Mouse (Mus musculus) embryo, embryonic 10 days (tissue): ENCODE measurements around the gene Syngap1.

ENCODE experiments used
- DNase-seq: peaks from one replicate; pipeline ENCODE4 v3.0.0-alpha.2; 2015; ENCODE audit warnings: low spot score

The Syngap1 gene

DNA sequence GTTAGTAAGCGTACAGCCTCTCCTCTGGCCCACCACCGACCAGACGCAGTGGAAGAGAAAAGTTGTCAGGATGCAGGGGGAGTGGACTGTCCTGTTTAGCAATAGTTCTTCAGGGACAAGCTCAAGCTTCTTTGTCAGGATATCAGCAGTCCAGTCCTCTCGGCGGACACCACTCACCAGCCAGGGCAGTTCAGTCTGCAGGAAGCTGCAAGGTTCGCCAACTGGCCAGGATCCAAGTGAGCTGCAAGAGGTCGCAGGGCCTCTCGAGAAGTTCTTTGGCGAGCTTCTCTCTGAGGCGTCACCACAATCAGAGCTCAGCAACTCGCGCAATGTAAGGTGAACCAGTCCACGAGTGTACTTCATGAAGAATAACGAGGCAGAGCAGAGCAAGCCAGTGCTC lies 53.4 kb downstream of the Syngap1 start:
- no peak for DNase-seq

DNA sequence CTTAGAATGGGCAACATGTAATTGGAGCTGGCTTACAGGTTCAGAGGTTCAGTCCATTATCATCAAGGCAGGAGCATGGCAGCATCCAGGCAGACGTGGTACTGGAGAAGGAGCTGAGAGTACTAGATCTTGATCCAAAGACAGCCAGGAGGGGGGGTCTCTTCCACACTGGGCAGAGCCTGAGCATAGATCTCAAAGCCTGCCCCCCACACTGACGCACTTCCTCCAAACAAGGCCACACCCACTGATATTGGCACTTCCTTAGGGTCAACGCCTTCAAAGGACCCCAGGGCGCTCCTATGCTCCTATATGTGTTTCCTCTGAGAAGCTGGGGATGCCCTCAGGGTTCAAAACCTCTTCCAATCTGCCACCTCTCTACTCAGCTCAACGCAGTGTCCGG lies 54.0 kb downstream of the Syngap1 start:
- DNase-seq = no peak

DNA sequence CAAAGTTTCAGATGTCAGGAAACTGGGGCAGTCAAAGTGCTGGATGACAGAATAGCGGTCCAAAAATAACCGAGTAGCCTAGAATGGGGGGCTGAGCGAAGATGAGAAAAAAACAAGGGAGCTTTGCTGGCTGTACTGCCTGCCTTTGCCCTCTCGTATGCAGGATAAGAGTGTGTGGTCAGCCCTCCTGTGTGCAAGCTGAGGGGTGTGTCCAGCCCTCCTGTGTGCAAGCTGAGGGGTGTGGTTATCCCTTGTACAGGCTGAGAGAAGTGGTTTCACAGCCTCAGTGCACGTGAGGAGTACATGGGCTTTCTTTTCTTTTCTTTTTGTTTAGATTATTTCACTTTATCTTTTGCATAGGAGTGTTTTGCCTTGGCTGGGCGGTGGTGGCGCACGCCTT lies 54.5 kb downstream of the Syngap1 start:
- no peak for DNase-seq

DNA sequence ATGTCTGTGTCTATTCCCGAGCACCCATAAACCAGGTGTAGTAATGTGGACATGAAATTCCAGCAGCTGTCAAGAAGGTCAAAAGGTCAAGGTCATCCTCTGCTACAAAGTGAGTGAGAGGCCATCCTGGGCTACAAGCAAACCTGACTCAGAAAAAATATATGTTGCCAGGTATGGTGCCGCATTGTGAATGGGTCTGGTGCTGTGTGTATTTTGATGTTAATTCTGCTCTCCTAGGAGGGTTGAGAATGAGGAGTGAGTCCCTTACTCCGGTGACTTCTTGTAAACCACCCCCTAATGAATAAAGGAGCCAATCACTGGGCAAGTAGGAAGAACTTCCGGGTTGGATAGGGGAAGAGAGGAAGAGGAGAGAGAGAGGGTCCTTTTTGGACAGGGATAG lies 56.6 kb downstream of the Syngap1 start:
- DNase-seq = no peak

DNA sequence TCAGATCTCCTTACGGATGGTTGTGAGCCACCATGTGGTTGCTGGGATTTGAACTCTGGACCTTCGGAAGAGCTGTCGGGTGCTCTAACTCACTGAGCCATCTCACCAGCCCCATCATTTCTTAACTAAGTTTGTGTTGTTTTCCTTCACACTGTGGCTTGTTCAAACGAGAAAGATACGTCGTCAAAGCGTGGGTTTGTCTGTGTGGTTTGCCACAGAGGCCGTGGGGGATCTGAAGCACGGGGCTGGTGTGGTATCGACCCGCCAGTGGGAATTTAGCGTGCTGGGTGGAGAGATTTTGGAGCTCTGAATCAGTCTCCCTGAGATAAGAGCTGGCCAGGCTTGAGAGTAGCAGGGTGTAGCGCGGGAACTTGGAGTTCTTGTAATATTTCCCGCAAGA lies 57.2 kb downstream of the Syngap1 start:
- no peak for DNase-seq

DNA sequence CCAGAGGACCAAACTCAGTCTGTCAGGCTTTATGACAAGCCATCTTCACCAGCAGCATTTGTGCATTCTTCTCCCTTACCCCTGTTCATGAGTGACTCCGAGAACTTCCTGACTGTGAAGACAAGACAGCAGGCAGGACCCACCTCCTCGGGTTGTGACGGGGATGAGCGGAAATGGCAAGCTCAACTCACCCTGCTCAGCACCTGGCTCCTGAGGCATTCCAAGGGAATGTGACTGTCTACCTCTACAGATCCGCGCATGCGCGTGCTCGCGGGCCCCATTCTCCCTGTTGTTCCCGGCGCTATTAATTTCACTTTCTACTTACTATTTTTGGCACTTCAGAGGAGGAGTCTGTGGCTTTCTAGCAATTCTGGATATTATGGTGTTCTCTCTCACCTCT lies 58.9 kb downstream of the Syngap1 start:
- no peak for DNase-seq

DNA sequence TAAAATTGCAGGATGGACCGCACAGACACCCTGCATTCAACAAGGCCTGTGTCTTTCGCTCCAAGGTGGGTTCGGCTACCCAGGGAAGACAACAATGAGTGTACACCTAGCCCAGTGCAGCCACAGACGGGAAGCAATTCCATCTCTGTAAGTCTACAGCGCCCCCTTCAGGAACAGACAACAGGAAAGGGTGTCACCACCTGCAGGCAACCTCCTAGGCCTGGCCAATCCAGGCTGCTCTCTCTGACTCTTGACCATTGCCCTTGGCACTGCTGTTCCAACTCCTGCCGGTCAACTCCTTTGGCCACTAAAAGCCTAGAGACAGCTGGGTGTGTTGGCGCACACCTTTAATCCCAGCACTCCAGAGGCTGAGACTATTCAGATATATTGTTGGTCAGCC lies 60.1 kb downstream of the Syngap1 start:
- peak; percentile 27 for DNase-seq

DNA sequence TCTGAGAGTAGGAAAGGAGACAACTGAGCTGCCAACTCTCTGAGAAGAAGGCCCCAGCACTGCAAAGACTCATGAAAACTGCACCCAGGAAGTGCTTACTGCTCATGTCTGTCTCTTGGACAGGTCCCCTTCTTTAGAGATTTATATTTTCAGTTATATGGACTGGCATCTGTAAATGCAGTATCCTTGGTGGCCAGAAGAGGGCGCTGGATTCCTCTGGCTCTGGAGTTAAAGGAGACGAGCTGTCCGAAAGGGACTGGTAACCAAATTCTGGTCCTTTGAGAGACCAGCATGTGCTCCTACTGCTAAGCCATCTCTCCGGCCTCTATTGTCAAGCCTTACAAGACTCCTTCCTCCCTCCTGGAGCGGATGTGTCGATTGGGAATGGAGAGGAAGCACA lies 60.8 kb downstream of the Syngap1 start:
- no peak for DNase-seq

DNA sequence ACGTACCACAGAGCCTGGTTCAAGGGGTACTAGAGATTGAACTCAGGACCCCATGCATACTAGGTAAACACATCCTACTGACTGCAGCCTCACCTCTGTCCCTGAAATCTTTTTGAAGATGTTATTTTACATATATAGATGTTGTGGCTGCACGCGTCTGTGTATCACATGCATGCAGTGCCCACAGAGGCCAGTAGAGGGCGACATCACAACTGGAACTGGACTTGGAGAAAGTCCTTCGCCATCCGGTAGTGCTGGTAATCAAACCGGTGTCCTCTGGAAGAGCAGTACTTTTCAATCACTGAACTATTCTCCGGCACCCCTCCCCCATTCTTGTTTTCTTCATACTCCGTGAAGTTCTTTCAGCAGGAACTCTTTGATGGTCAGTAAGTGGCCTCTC lies 63.4 kb downstream of the Syngap1 start:
- peak; percentile 81 for DNase-seq

DNA sequence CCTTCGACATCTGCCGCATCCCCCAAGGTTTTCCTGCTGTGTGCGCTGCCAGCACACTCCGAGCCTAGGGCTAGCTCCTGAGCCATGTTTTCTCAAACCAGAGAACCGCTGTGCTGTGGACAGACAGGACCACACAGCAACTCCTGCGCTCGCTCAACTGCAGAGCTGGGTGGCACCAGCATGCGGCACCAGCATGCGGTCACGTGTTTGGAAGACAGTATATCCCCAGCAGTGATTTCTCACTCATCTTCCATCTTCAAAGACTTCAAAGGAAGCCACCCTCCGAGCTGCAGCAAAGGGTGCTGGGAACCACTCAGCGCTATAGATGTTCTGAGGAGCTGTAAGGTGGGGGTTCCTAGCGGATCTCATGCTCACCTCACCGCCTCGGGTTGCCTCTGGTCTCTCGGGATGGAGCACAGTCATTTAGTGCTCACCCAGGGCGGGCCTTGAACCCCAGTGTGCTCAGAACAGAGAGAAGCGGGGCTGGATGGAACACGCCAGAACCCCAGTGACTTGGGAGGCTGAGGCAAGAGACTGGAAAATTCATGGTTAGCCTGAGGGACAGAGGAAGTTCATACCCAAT lies 63.9 kb downstream of the Syngap1 start:
- DNase-seq = no peak

DNA sequence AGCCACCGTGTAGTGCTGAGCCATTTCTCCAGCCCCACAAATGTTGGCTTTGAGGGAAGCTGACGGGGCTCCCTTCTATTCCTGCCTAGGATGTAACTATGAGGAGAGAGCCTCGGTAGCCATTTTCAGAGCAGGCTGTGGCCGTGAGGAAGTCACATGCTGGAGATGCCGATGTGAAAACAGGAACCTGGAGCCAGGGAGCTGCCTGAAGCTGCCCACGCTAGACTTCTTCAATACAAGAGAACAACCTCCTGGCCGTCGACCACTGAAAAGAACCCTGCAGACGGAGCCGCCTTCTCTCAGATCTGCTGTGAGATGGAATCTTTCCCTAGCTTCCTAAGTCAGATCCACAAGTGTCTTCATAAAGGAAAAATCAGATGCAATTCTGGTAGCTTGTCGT lies 64.6 kb downstream of the Syngap1 start:
- DNase-seq = no peak

DNA sequence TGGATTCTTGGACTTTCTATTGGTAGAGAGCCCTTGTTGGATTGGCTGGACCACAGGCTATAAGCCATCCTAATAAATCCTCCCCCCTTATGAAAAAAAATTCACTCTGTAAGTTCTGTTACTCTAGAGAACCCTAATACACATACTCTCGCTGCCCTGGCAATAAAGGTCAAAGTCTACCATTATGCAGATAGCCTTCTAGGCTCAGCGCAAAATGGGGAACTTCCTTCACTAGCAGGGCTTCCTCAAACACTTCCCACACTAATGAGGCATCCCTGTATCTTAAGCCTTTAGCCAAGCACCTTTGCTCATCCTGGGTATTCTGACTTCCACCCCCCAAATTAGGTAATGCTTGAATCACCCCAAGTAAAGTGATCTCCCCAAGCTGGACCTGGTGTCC lies 67.2 kb downstream of the Syngap1 start:
- DNase-seq = no peak

DNA sequence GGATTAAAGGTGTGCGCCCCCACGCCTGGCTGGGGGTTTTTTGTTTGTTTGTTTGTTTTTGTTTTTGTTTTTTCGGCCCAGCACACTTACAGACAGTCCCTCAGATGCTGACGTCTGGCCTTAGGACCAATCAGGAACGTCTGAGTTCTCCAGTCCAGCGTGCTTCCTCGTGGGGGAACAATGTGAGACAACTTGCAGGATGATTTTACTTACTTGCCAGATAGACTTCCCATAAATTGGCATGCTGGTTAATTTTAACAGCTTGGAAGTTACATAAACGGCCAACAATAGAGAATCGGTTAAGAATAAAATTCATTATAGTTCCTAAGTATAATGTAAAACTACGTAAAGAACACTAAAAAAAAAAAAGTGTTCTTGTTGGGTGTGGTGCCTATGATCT lies 70.1 kb downstream of the Syngap1 start:
- DNase-seq = no peak

DNA sequence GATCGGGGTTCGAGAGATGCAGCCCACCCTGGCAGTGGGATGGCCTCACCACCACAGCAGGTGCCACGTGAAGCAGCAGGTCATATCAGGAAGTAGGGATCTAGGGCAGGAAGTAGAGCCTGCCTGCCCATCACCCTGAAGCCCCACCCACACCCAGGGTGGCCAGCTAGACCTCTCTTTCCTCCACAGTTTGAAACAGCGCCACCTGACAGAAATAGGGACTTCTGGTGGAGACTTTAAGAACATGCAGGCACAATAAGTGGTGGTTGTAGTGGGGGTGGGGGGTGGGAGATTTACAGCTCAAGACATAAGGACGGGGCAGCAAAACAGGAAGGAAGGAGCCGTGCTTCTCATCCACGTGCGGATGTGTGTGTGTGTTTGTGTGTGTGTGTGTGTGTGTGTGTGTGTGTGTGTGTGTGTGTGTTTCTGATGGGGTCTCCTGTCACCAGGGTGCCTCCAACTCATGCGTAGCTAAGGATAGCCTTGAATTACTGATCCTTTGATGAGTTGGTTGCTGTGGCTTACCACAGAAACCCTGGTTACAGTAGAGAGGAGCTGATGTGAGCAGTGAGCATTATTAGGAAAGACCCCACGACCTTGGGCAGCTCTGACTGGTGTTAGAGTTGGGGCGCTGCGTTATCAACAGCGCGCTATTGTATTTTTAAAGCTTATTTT lies 71.1 kb downstream of the Syngap1 start:
- no peak for DNase-seq

DNA sequence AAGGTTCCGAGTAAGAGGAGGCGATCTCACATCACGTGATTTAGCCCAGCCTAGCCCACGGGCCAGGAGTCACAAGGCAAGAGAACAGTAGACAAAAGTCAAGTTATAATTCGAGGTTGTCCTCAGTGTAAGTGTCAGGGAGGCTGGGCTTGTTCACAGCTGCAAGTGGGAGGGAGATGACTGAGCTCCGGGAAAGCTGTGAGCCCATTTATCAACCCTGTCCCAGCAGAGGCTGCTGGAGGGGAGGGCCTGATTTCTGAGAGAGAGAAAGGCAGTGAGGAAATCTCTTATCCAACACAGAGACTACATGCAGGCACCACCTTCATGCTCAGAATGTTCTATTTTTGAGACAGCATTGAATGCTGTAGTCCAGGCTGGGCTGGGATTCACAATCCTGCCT lies 71.9 kb downstream of the Syngap1 start:
- DNase-seq = peak; percentile 43

DNA sequence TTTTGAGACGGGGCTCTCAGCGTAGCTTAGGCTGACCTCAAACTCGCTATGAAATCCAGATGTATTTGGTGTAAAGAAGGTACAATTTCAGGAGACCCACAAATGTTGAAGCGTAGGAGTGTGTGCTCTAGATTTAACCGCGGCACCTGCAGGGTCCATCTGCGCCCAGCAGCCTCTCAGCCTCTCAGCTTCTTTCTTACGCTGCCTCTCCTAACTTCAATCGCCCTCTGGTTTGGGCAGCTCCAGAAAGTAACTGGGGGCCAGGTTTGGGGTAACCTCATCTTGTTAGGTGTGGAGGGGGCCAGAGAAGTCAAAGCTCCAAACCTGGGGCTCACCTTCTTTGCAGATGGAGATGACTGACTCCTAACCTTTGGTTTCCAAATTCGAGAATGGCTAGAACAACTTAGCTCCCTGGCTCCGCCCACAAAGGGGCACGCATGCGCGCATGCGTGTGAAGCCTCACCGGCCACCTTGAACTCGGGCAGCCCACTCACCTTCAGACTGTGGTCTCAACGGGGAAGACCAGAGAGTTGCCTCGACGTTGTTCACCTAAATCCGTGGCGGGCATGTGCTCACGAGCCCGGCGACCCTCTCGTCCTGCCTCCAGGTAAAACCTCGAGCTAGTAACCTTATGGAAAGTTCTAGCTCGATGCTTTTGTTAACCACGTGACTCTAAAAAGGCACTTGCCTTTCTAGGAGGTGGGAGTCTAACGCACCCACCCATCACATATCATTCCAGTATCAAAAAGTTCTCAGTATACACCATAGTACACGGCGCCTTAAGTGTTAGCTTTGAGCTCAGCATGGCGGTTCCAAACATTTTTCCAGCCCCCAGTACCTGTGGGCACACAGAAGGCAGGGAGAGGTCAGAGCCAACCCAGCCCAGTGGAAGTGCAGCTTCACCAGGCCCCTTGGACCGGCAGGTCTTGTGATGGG lies 76.8 kb downstream of the Syngap1 start:
- peak; percentile 95 for DNase-seq

DNA sequence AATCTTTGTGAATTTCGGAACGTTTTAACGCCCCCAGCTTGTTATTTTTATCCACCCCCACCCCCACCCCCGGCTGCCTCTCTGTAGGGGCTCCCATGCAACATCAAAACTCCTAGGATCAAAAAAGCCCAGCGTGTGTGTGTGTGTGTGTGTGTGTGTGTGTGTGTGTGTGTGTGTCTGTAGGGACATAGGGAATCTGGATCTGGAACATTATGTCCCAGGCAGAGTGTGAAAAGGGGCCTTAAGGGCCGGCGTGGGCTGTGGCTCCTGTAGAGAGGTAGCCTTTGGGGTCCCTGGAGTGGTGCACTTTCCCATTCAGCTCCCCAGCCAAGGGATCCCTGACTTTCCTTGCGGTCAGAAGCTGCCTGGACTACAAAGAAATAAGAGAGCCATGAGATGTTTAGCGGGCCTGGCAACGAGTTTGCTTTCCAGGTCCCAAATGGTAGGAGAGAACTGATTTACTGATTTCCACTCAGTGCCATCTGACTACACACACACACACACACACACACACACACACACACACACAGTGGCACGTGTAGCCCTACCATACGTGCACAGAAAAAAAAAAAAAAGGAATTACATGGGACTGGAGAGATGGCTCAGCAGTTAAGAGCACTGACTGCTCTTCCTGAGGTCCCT lies 77.6 kb downstream of the Syngap1 start:
- no peak for DNase-seq

DNA sequence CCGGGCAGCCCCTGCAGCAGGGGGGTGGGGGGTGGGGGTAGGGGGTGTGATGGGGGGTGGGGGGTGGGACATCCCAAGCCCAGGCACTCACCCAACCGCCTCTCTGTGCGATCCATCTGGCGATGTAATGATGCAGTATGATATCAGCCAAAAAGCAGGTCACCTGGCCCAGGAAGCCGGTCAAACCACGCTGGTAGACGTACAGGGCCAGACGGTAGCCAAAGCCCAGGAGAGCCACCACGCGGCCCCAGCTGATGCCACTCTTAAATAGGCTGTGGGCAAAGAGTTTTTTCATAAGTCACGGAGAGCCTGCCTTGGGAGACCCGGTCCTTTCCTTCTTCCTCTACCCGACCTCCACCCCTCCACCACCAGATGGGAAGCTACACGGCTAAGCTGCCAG lies 80.0 kb downstream of the Syngap1 start:
- DNase-seq = no peak

DNA sequence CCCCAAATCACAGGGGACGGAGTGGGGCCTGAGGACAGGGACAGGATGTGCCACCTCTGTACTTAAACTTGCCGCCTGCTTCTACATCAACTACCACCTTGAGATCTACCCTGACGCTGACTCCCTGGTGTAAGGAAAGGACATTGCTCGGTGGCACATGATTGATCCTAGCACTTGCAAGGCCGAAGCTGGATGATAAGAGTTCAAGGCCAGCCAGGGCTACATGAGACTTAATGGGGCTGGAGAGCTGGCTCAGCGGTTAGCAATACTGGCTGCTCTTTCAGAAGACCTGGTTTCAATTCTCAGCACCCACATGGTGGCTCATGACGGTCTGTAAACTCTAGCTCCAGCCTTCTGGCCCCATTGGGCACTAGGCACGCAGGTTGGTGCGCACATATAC lies 80.7 kb downstream of the Syngap1 start:
- no peak for DNase-seq
